Mouse (Mus musculus) CH12.LX (cell line): ENCODE results near the gene Cacnb4.

Source experiments
- CTCF ChIP-seq, 2 experiments: IDR thresholded peaks in 1 of 2; conservative IDR thresholded peaks in 1 of 2; 2 replicates each; pipeline ENCODE4 v1.5.1; 2011 to 2012; ENCODE audit warnings: low read depth in 2 of 2, low read length in 2 of 2, improper control_type of control experiment in 1 of 2, inconsistent platforms in 1 of 2, mild to moderate bottlenecking in 1 of 2, moderate library complexity in 1 of 2
- MYC ChIP-seq: IDR thresholded peaks from 2 replicates; pipeline ENCODE4 v1.6.1; 2011; ENCODE audit warnings: low read depth, mild to moderate bottlenecking, improper control_type of control experiment, low read length
- POLR2A ChIP-seq: IDR thresholded peaks from 2 replicates; pipeline ENCODE4 v1.6.1; 2011; ENCODE audit warnings: low read depth, mild to moderate bottlenecking, improper control_type of control experiment, low read length
- ZNF384 ChIP-seq: IDR thresholded peaks from 2 replicates; pipeline ENCODE4 v1.6.1; 2012; ENCODE audit warnings: low read depth, low read length, improper control_type of control experiment, inconsistent platforms

DNA sequence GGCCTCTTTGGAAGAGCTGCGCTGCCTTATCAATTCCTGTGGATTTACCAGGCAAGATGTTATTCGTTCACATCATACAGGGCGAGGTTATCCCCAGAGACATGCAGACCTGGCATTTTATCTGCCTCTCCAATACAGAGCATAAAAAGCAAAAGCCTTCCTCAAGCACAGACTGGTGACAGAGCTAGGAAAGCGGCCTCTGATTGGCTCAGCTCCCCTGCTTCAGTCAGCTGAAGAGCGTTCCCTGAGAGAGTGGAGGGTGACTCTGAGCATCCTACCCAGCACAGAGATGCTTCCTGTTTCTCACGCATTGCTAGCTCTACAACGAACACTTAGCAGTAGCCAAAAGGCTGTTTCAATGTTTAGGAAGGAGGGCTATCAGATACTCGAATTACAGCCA, 118.2 kb downstream of the Cacnb4 start:
- TF ChIP-seq ZNF384 (no peak), CTCF (conservative IDR thresholded peaks at IDR 0.05 in 1 of 2, IDR thresholded peaks at IDR 0.05 in 1 of 2; ENCODE audit: low read depth in 2 of 2, low read length in 2 of 2) (no peak), MYC (no peak), POLR2A (no peak)
